Mouse (Mus musculus): Measurements from ENCODE around the gene Lmna. TPM values are rescaled to one million over a fixed set of nuclear protein-coding genes. Genes with fewer than 3 reads are reported as not detected.

The Lmna gene
- polyA plus RNA-seq, 1 experiment: 51.3 TPM

- H3K4me3 ChIP-seq (ENCODE audit: extremely low read depth, insufficient read depth, insufficient read length): peak within 1 kb of the TSS; percentile 99
- H3K27ac ChIP-seq (ENCODE audit: insufficient read depth, low read length): peak within 1 kb of the TSS; percentile 92
- H3K4me1 ChIP-seq (ENCODE audit: control insufficient read depth, insufficient read depth, insufficient read length): 0 out of 2 replicates have a peak, but pooled peaks cover 4% of the 10 kb centered on the region
- peak; percentile 81 to 96 for DNase-seq (ENCODE audit: low read depth in 1 of 2, low spot score in 2 of 2)
- H3K27me3 ChIP-seq (ENCODE audit: control insufficient read depth, insufficient read depth, low read length): no peaks in the 10 kb centered on the region
- H3K36me3 ChIP-seq (ENCODE audit: control insufficient read depth, insufficient read depth, low read length): peaks cover 5% of the 10 kb centered on the region; the same call in 1 of the 2 replicates
- TF ChIP-seq CTCF (IDR thresholded peaks at IDR 0.05; ENCODE audit: extremely low read depth, insufficient read depth, insufficient read length, insufficient replicate concordance): no peak
- peak; percentile 64; the same call in 1 of the 2 replicates for TF ChIP-seq POLR2A (IDR thresholded peaks at IDR 0.05; ENCODE audit: low read depth, low read length)
- WGBS: under 1% methylated on average over 48 of the region's 48 CpGs
These were observed 43.1 kb upstream of the Lmna start, which contains the start of gene Lamtor2 for GRCm38 (mm10) chr3:88552676-88553524. Gene Lamtor2 (minus strand): TSS chr3:88553074.

GRCm38 (mm10) chr3:88552082-88552645 lies 42.4 kb upstream of the Lmna start:
- TF ChIP-seq POLR2A (IDR thresholded peaks at IDR 0.05; ENCODE audit: low read depth, low read length) (no peak), CTCF (IDR thresholded peaks at IDR 0.05; ENCODE audit: extremely low read depth, insufficient read depth, insufficient read length, insufficient replicate concordance) (no peak)
- no peaks in the 10 kb centered on the region for H3K27me3 ChIP-seq (ENCODE audit: control insufficient read depth, insufficient read depth, low read length)
- 0 out of 2 replicates have a peak, but pooled peaks cover 4% of the 10 kb centered on the region for H3K4me1 ChIP-seq (ENCODE audit: control insufficient read depth, insufficient read depth, insufficient read length)
- H3K36me3 ChIP-seq (ENCODE audit: control insufficient read depth, insufficient read depth, low read length): peaks cover 5% of the 10 kb centered on the region; the same call in 1 of the 2 replicates
- 5% methylated on average over 16 of the region's 16 CpGs for whole genome bisulfite sequencing
- peak overlapping the region; percentile 89 for H3K4me3 ChIP-seq (ENCODE audit: extremely low read depth, insufficient read depth, insufficient read length)
- DNase-seq (ENCODE audit: low read depth in 1 of 2, low spot score in 2 of 2): no peak
- peak overlapping the region; percentile 76 for H3K27ac ChIP-seq (ENCODE audit: insufficient read depth, low read length)

GRCm38 (mm10) chr3:88551586-88551985 lies 41.8 kb upstream of the Lmna start:
- Histone ChIP-seq H3K27me3 (ENCODE audit: control insufficient read depth, insufficient read depth, low read length) (no peaks in the 10 kb centered on the region), H3K36me3 (ENCODE audit: control insufficient read depth, insufficient read depth, low read length) (peaks cover 3% of the 10 kb centered on the region; the same call in 1 of the 2 replicates), H3K4me1 (ENCODE audit: control insufficient read depth, insufficient read depth, insufficient read length) (0 out of 2 replicates have a peak, but pooled peaks cover 4% of the 10 kb centered on the region), H3K27ac (ENCODE audit: insufficient read depth, low read length) (no peak overlapping the region), H3K4me3 (ENCODE audit: extremely low read depth, insufficient read depth, insufficient read length) (no peak overlapping the region)
- DNase-seq (ENCODE audit: low read depth in 1 of 2, low spot score in 2 of 2): no peak
- TF ChIP-seq CTCF (IDR thresholded peaks at IDR 0.05; ENCODE audit: extremely low read depth, insufficient read depth, insufficient read length, insufficient replicate concordance): no peak
- TF ChIP-seq POLR2A (IDR thresholded peaks at IDR 0.05; ENCODE audit: low read depth, low read length): no peak
- WGBS: 80% methylated on average over 4 of the region's 4 CpGs

DNA sequence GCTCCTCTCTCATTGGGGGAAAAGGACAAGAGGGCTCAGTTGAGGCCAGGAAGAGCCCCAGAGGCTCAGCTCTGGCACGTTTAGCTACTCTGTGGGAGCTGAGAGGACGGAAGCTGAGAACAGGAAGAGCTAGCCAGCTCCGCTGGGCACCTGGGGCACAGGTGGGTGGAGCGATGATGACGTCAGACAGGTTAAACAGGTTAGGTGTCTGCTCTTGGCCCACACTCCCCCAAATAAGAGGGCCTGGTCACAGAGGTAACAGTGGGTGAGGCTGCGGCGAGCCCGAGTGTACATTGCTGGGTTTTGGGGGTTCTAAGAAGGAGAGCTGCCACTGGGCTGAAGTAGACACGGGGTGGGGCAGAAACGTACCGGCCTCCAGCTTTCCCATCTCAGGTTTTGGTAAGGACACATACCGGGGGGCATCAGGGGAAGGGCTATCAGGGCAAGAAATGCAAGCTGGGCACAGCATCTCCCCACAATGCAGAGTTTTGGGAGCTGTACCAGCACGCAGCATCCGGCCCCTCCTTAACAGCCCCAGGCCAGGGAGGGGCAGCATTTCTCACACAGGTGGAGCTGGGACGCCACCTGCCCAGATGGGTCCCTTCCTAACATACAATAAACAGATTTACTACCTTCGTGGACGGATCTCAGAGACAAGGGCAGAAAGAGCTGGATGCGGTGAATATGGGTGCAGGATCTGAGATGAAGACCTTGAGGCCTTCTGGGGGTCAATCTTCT lies 38.6 kb upstream of the Lmna start, which contains the start of gene Rab25:
Rab25 (minus strand) TSS at position 121 of the 738 bp plus-strand sequence.
- no peak within 1 kb of the TSS for H3K27ac ChIP-seq (ENCODE audit: insufficient read depth, low read length)
- no peak for DNase-seq (ENCODE audit: low read depth in 1 of 2, low spot score in 2 of 2)
- H3K4me3 ChIP-seq (ENCODE audit: extremely low read depth, insufficient read depth, insufficient read length): no peak within 1 kb of the TSS
- 92% methylated on average over 18 of the region's 18 CpGs for WGBS
- no peaks in the 10 kb centered on the region for H3K27me3 ChIP-seq (ENCODE audit: control insufficient read depth, insufficient read depth, low read length)
- H3K4me1 ChIP-seq (ENCODE audit: control insufficient read depth, insufficient read depth, insufficient read length): peaks cover 21% of the 10 kb centered on the region
- H3K36me3 ChIP-seq (ENCODE audit: control insufficient read depth, insufficient read depth, low read length): peaks cover 2% of the 10 kb centered on the region; the same call in 1 of the 2 replicates
- TF ChIP-seq POLR2A (IDR thresholded peaks at IDR 0.05; ENCODE audit: low read depth, low read length) (no peak), CTCF (IDR thresholded peaks at IDR 0.05; ENCODE audit: extremely low read depth, insufficient read depth, insufficient read length, insufficient replicate concordance) (no peak)

DNA sequence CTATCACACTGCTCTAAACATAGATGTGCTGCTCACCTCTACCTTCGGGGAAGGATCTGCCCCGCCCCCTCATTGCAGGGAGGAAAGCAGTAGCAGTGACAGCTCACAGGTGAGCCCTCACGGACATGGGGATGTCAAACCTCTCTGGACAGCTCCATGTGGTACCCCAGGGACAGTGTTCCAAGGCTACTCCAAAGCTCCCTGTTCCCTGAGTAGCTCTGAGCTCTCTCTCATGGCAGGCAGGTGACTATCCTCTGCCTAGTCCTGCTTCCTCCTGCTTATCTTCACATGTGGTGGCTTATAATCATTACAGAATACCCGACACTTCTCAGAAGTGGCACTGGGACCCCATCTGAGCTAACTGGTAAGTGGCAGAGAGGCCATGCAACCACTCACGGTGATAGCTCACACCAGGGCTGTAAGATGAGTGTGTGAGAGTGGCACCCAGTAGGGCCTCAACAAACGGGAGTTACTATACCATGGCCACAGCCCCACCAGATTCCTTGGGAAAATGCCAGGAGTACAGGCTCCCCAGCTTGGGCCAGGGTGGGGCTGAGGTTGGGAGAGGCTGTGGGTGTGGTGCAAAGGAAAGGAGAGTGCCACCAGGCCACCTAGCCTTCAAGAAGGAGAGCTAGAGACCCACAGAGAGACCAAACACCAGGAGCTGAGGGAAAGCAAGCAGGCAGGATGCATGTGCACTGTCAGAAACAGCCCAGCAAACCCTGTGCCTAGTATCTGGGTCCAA lies 37.1 kb upstream of the Lmna start:
- Histone ChIP-seq H3K4me3 (ENCODE audit: extremely low read depth, insufficient read depth, insufficient read length) (no peak overlapping the region), H3K27me3 (ENCODE audit: control insufficient read depth, insufficient read depth, low read length) (no peaks in the 10 kb centered on the region), H3K27ac (ENCODE audit: insufficient read depth, low read length) (no peak overlapping the region), H3K4me1 (ENCODE audit: control insufficient read depth, insufficient read depth, insufficient read length) (peaks cover 21% of the 10 kb centered on the region), H3K36me3 (ENCODE audit: control insufficient read depth, insufficient read depth, low read length) (peaks cover 2% of the 10 kb centered on the region; the same call in 1 of the 2 replicates)
- TF ChIP-seq POLR2A (IDR thresholded peaks at IDR 0.05; ENCODE audit: low read depth, low read length) (no peak), CTCF (IDR thresholded peaks at IDR 0.05; ENCODE audit: extremely low read depth, insufficient read depth, insufficient read length, insufficient replicate concordance) (no peak)
- DNase-seq (ENCODE audit: low read depth in 1 of 2, low spot score in 2 of 2): no peak
- WGBS: 83% methylated on average over 6 of the region's 6 CpGs
